Mouse (Mus musculus) forebrain, embryonic 13.5 days (tissue): ENCODE measurements around the gene Scarf2. TPM values are rescaled to one million over a fixed set of nuclear protein-coding genes. Genes with fewer than 3 reads are reported as not detected.
A peak's percentile ranks its signal among the peaks of the same experiment; 100 is the strongest.

Experiments
- ATAC-seq: fragments of 200-750 bp; cut with Nextera tagmentation; 2 replicates; pipeline ENCODE4 v1.8.0; 2017
- H3K27ac ChIP-seq: fragments of 300-500 bp; sonication (generic); 2 replicates; pipeline ENCODE4 v1.5.1; 2015; ENCODE audit warnings: inconsistent platforms, mild to moderate bottlenecking, moderate library complexity
- H3K27me3 ChIP-seq: fragments of 300-500 bp; sonication (generic); 2 replicates; pipeline ENCODE4 v1.6.1; 2015; ENCODE audit warnings: mild to moderate bottlenecking, inconsistent platforms
- H3K36me3 ChIP-seq: fragments of 300-500 bp; sonication (generic); 2 replicates; pipeline ENCODE4 v1.6.1; 2015; ENCODE audit warnings: mild to moderate bottlenecking, inconsistent platforms; ENCODE audit not compliant: poor library complexity, severe bottlenecking
- H3K4me1 ChIP-seq: fragments of 300-500 bp; sonication (generic); 2 replicates; pipeline ENCODE4 v1.6.1; 2015; ENCODE audit warnings: inconsistent platforms
- H3K4me2 ChIP-seq: fragments of 300-500 bp; sonication (generic); 2 replicates; pipeline ENCODE4 v1.6.1; 2015; ENCODE audit warnings: inconsistent platforms, mild to moderate bottlenecking, moderate library complexity
- H3K4me3 ChIP-seq: fragments of 300-500 bp; sonication (generic); 2 replicates; pipeline ENCODE4 v1.5.1; 2015; ENCODE audit warnings: mild to moderate bottlenecking, inconsistent platforms
- H3K9ac ChIP-seq: fragments of 300-500 bp; sonication (generic); 2 replicates; pipeline ENCODE4 v1.6.1; 2015; ENCODE audit warnings: mild to moderate bottlenecking, inconsistent platforms
- H3K9me3 ChIP-seq: fragments of 300-500 bp; sonication (generic); replicated peaks from 2 replicates; pipeline ENCODE4 v1.6.1; 2016; ENCODE audit warnings: inconsistent platforms
- WGBS: fragments of 180-500 bp; shearing (Covaris S2); methylation state at CpG from one replicate; pipeline ENCODE4 v1.1.7; 2015; 5-methylcytosine and 5-hydroxymethylcytosine counted together
- polyA plus RNA-seq: library from polyadenylated mRNA; unstranded; fragments of >200 nt; fragmentation: Nextera tagmentation; extraction: Ambion mirVana; gene quantifications from 2 replicates; pipeline ENCODE4 v1.2.1, GENCODE M21; 2015

The Scarf2 gene
- polyA plus RNA-seq, 1 experiment from 2014 or later = 0.76 TPM

DNA sequence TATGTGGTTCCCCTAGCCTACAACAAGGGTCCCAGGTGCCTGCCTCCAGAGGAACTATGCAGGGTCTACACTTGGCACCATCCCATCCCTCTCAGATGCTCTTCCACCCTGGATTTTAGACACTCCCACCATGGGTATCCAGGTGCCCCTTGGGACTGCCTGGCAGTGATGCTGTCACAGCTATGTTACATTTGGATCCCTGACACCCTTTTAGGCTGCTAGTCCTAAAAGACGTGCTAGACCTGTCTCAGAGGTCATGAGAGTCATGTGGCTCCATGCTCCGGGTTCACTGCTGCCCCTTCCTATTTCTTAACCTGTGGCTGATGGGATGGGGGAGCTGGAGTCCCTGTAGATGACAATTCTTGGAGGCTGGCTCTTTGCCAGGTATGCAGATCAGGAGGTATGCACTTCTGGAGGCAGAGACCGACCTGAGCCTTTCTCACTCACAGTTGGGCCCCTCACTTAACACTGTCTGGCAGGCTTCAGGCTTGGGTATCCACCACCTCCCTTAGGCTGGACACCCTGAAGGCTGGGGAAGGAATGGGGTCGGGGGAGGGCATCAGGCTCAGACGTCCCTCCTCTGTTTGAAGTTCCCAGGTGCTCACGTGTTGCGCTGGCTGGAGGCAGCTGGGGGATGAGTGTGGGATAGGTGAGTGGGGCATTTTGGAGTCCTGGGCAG, 4.8 kb downstream of the Scarf2 start:
- peak overlapping the region; percentile 63; the same call in 1 of the 2 replicates for H3K4me2 ChIP-seq

DNA sequence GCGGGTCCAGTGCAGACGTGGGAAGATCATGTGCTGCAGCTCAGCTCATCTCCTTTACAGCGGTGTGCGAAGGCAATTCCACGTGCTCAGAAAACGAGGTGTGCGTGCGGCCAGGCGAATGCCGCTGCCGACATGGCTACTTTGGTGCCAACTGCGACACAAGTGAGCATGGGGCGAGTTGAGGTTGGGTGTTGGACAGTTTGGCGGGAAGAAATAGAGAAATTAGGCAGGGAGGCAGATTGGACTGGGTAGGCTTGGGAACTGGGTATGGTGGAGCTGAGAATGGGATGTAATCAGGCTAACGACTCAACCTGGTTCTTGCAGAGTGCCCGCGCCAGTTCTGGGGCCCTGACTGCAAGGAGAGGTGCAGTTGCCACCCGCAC, 5.4 kb downstream of the Scarf2 start:
- ATAC-seq = no peak
- peaks cover 92% of the 10 kb centered on the region for H3K27me3 ChIP-seq
- H3K27ac ChIP-seq = no peak overlapping the region
- H3K36me3 ChIP-seq = no peaks in the 10 kb centered on the region
- peak overlapping the region; percentile 18; the same call in 1 of the 2 replicates for H3K9ac ChIP-seq
- H3K4me1 ChIP-seq = peaks cover 54% of the 10 kb centered on the region
- peak overlapping the region; percentile 38 for H3K4me3 ChIP-seq
- H3K4me2 ChIP-seq = peak overlapping the region; percentile 63
- H3K9me3 ChIP-seq = no peaks in the 10 kb centered on the region
- 1% methylated on average over 18 of the region's 18 CpGs for WGBS

More for the DNA sequence above, 4.8 kb downstream of the Scarf2 start:
- H3K4me3 ChIP-seq = no peak overlapping the region
- H3K4me1 ChIP-seq = peaks cover 56% of the 10 kb centered on the region
- 4% methylated on average over 7 of the region's 7 CpGs for WGBS
- no peak for ATAC-seq
- H3K36me3 ChIP-seq = no peaks in the 10 kb centered on the region
- no peak overlapping the region for H3K9ac ChIP-seq
- no peak overlapping the region for H3K27ac ChIP-seq
- H3K27me3 ChIP-seq = peaks cover 98% of the 10 kb centered on the region
- H3K9me3 ChIP-seq = no peaks in the 10 kb centered on the region

DNA sequence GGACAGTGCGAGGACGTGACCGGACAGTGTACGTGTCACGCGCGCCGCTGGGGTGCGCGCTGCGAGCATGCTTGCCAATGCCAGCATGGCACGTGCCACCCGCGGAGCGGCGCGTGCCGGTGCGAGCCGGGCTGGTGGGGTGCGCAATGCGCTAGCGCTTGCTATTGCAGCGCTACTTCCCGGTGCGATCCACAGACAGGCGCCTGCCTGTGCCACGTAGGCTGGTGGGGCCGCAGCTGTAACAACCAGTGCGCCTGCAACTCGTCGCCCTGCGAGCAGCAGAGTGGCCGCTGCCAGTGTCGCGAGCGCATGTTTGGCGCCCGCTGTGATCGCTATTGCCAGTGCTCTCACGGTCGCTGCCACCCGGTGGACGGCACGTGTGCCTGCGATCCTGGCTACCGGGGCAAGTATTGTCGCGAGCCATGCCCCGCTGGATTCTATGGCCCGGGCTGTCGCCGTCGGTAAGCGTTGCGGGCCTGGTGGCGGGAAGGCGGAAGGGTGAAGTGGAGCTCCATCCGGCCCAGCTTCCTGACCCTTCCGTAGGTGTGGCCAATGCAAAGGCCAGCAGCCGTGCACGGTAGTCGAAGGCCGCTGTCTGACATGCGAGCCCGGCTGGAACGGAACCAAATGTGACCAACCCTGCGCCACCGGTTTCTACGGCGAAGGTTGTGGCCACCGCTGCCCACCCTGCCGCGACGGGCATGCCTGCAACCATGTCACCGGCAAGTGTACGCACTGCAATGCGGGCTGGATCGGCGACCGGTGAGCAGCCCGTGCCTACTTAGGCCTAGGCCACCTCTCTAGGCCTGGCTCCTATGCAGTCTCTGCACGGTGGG, 6.0 kb downstream of the Scarf2 start:
- H3K27ac ChIP-seq = no peak overlapping the region
- H3K9me3 ChIP-seq = no peaks in the 10 kb centered on the region
- H3K27me3 ChIP-seq = peaks cover 89% of the 10 kb centered on the region
- H3K4me1 ChIP-seq = peaks cover 48% of the 10 kb centered on the region
- peak overlapping the region; percentile 63 for H3K4me2 ChIP-seq
- no peak for ATAC-seq
- H3K4me3 ChIP-seq = peak overlapping the region; percentile 38
- no peaks in the 10 kb centered on the region for H3K36me3 ChIP-seq
- WGBS = under 1% methylated on average over 83 of the region's 83 CpGs
- peak overlapping the region; percentile 52 for H3K9ac ChIP-seq

DNA sequence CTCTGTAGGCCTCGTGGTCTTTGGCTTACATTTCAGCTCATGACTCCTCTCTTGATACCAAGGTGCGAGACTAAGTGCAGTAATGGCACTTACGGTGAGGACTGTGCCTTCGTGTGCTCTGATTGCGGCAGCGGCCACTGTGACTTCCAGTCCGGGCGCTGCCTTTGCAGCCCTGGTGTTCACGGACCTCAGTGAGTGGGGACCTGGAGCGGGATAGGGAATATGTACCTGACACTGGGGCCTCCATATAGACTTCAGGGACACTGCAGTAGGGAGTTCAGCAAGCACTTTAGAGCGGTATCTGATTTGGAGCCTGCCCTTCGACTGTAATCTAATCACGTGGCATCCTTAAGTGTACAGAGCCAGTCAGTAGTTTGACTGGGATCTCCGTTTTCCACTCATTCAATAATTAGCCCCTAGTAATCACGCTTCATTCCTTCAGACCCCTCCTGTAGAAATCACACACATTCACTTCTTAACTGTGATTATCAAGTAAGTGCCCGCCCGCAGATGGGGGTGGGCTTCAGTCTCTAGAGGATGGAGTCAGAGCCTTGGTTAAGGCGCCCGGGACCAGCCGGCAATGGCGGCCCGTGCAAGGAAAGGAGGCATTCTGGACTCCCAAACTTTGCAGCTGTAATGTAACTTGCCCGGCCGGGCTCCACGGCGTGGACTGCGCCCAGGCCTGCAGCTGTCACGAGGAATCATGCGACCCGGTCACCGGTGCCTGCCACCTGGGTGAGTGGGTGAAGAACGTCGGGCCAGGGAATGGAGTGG, 6.8 kb downstream of the Scarf2 start:
- H3K4me2 ChIP-seq = peak overlapping the region; percentile 63
- peak overlapping the region; percentile 52 for H3K9ac ChIP-seq
- H3K4me1 ChIP-seq = peaks cover 41% of the 10 kb centered on the region
- H3K27me3 ChIP-seq = peaks cover 87% of the 10 kb centered on the region
- no peaks in the 10 kb centered on the region for H3K36me3 ChIP-seq
- ATAC-seq = no peak
- H3K27ac ChIP-seq = no peak overlapping the region
- 4% methylated on average over 33 of the region's 33 CpGs for WGBS
- peak overlapping the region; percentile 38 for H3K4me3 ChIP-seq
- no peaks in the 10 kb centered on the region for H3K9me3 ChIP-seq

DNA sequence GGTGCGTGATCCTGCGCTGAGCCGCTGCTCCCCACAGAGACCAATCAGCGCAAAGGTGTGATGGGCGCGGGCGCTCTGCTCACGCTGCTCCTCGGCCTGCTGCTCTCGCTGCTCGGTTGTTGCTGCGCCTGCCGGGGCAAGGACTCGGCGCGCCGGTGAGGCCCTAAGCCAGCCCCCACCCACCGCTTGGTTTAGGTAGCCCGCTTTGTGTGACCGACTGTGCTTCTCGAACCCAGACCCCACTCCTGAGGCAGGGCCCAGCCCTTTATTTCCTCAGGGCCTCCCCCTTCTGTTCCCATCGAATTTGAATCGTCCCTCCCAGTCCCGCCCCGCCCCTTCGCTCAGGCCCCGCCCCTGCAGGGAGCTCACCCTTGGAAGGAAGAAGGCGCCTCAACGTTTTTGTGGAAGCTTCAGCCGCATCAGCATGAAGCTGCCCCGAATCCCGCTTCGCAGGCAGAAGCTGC, 7.4 kb downstream of the Scarf2 start:
- Histone ChIP-seq H3K9ac (peak overlapping the region; percentile 38), H3K36me3 (no peaks in the 10 kb centered on the region), H3K27ac (no peak overlapping the region), H3K27me3 (peaks cover 86% of the 10 kb centered on the region), H3K9me3 (no peaks in the 10 kb centered on the region), H3K4me1 (peaks cover 45% of the 10 kb centered on the region), H3K4me2 (peak overlapping the region; percentile 63), H3K4me3 (peak overlapping the region; percentile 38)
- WGBS = under 1% methylated on average over 33 of the region's 33 CpGs
- no peak for ATAC-seq

DNA sequence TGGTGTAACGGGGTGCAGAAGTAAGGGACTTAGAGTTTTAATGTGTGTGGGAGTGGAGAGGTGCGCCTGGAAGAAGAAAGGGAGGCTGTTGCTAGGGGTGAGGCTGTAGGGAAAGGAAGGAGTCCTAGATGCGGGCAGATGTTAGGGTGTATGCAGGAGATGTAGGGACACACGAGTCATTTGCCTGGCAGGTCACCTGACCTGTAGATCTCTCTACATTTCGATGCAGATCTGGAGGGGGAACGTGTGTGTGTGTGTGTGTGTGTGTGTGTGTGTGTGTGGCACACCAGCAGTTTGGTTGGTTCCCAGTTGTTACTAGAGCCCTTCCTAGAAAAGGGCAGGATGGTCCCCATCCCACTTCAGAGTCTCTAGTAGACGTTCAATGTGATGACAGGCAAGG, 7.9 kb downstream of the Scarf2 start:
- 0 out of 2 replicates have a peak overlapping the region, but pooled peaks have one; percentile 38 for H3K9ac ChIP-seq
- H3K4me1 ChIP-seq = peaks cover 50% of the 10 kb centered on the region
- 7% methylated on average over 7 of the region's 7 CpGs for WGBS
- peak overlapping the region; percentile 38 for H3K4me3 ChIP-seq
- no peaks in the 10 kb centered on the region for H3K9me3 ChIP-seq
- peak overlapping the region; percentile 63 for H3K4me2 ChIP-seq
- H3K27me3 ChIP-seq = peaks cover 83% of the 10 kb centered on the region
- H3K27ac ChIP-seq = no peak overlapping the region
- ATAC-seq = no peak
- no peaks in the 10 kb centered on the region for H3K36me3 ChIP-seq

DNA sequence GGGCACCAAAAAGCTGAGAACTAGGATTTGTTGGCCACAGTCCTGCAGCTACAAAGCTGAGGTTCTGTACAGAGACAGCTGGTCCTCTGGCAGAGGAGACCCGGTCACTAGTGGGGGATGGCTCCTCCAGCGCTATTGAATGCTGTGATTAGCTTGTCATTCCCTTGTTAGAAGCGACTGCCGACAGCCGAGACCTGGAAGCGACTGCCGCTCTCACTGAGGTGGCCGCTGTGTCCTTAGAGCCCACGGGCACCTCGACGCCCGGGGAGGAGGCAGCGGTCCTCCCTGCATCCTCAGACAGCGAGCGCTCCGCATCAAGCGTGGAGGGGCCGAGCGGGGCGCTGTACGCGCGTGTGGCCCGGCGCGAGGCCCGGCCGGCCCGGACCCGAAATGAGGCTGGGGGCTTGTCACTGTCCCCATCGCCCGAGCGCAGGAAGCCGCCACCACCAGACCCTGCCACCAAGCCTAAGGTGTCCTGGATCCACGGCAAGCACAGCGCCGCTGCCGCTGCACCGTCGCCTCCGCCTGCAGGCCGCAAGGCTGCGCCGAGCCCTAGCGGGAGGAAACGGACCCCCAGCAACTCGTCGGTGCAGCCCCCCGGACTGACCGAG, 9.6 kb downstream of the Scarf2 start:
- Histone ChIP-seq H3K27me3 (peaks cover 79% of the 10 kb centered on the region), H3K4me1 (peaks cover 50% of the 10 kb centered on the region), H3K36me3 (no peaks in the 10 kb centered on the region), H3K4me3 (peak overlapping the region; percentile 65), H3K4me2 (peak overlapping the region; percentile 97), H3K27ac (peak overlapping the region; percentile 77), H3K9ac (peak overlapping the region; percentile 92), H3K9me3 (no peaks in the 10 kb centered on the region)
- ATAC-seq = peak; percentile 54
- WGBS = under 1% methylated on average over 46 of the region's 50 CpGs

DNA sequence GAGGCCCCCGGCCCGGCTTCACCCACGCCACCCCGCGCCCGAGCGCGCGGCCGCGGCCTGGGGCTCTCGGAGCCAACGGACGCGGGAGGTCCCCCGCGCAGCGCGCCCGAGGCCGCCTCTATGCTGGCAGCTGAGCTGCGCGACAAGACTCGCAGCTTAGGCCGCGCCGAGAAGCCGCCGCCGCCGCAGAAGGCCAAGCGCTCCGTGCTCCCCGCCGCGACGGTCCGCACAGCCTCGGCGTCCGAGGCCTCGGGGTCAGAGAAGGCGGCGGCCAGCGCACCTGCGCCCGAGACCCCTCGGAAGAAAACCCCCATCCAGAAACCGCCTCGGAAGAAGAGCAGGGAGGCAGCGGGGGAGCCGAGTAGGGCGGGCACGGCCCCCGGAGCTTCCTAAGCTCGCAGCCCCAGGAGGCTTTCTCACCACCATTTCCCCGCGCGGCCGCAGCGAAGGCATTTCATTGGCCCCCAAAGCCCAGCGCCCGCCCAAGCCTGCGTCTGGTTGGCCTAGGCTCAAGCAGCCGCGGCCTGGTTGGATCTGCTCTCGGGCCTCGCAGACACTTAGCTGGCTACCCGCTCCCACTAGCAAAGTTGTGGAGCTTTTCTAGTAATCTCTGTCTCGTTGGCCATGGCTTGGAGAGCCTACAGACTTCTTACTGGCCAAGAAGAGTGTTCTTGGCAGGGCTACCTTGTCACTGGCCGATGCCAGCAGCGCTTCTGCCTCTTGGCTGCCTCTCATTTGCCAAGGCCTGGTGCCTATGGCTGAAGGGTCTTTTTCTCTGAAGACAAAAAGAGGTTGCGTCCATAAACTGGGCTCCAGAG, 10.3 kb downstream of the Scarf2 start:
- H3K27me3 ChIP-seq = peaks cover 73% of the 10 kb centered on the region
- WGBS = 2% methylated on average over 73 of the region's 73 CpGs

DNA sequence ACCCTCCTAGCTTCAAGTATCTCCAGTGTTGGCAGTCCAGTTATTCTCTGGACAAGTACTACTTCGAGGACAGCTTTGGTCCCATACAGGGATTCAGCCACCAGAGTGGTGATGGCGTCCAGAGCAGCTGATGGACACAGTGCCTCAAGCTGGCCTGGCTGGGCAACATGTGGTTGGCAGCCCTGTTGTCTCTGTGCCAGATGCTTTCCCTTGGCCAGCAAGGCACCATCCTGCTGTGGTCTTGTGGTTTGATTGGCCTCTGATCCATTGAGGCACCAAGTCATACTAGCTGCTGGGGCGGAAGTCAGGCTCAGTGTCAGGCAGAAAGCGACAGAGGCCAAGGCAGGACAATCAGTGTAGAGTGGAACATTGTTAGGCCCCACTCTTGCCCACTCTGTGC, 12.0 kb downstream of the Scarf2 start:
- 89% methylated on average over 4 of the region's 4 CpGs for WGBS
- H3K36me3 ChIP-seq = no peaks in the 10 kb centered on the region
- H3K27me3 ChIP-seq = peaks cover 73% of the 10 kb centered on the region
- peaks cover 30% of the 10 kb centered on the region for H3K4me1 ChIP-seq
- no peak overlapping the region for H3K27ac ChIP-seq
- no peak overlapping the region for H3K9ac ChIP-seq
- no peaks in the 10 kb centered on the region for H3K9me3 ChIP-seq
- H3K4me3 ChIP-seq = no peak overlapping the region
- no peak for ATAC-seq
- no peak overlapping the region for H3K4me2 ChIP-seq

More for the DNA sequence above, 10.3 kb downstream of the Scarf2 start:
- no peaks in the 10 kb centered on the region for H3K9me3 ChIP-seq
- peak; percentile 92 for ATAC-seq
- peak overlapping the region; percentile 92 for H3K9ac ChIP-seq
- peak overlapping the region; percentile 65 for H3K4me3 ChIP-seq
- peak overlapping the region; percentile 97 for H3K4me2 ChIP-seq
- H3K36me3 ChIP-seq = no peaks in the 10 kb centered on the region
- peaks cover 47% of the 10 kb centered on the region for H3K4me1 ChIP-seq
- H3K27ac ChIP-seq = peak overlapping the region; percentile 77

DNA sequence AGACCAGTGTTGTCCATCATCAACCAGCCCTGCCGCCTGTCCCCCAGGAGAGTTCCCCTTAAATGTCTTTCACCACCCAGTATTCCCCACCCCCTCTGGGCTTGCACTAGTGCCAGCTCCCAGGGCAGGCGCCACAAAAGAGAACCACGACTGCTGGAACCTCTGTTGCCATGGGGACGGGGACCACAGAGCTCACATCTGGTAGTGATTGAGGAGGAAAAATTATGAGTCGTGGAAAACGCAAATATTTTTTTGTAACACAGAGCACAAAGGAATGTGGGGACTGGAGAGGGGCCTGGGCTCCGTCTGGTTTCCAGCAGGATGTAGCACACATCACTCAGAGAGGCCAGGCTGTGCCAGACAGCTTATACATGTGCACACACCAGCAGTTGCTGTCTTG, 12.6 kb downstream of the Scarf2 start:
- no peak overlapping the region for H3K4me3 ChIP-seq
- ATAC-seq = no peak
- H3K4me1 ChIP-seq = peaks cover 24% of the 10 kb centered on the region
- H3K4me2 ChIP-seq = no peak overlapping the region
- no peak overlapping the region for H3K9ac ChIP-seq
- 25% methylated on average over 7 of the region's 7 CpGs for WGBS
- H3K36me3 ChIP-seq = no peaks in the 10 kb centered on the region
- peaks cover 72% of the 10 kb centered on the region for H3K27me3 ChIP-seq
- no peaks in the 10 kb centered on the region for H3K9me3 ChIP-seq
- H3K27ac ChIP-seq = no peak overlapping the region

DNA sequence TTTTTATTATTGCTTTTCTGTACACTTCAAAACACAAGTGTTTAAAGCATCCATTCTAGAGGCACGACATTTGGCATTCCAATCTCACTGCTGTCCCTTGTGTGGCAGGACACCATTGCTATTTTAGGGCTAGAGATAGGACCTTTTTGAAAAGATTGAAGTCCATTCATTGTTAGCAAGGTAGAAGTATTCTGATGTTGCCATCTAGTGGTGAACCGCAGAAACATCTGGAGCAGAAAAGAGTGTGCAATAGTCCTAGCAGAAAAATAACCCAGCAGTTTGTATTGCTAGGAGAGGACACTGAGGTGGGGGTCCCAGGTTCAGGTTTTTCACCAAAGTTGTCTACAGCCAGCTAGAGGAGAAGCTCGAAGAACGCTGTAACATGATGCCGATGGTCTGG, 15.0 kb downstream of the Scarf2 start:
- no peaks in the 10 kb centered on the region for H3K9me3 ChIP-seq
- H3K4me2 ChIP-seq = no peak overlapping the region
- no peaks in the 10 kb centered on the region for H3K36me3 ChIP-seq
- 7% methylated on average over 5 of the region's 5 CpGs for WGBS
- ATAC-seq = no peak
- H3K27me3 ChIP-seq = peaks cover 62% of the 10 kb centered on the region
- no peak overlapping the region for H3K4me3 ChIP-seq
- no peak overlapping the region for H3K9ac ChIP-seq
- peaks cover 20% of the 10 kb centered on the region for H3K4me1 ChIP-seq
- no peak overlapping the region for H3K27ac ChIP-seq
